9 mouse cellular contexts compared by ENCODE assay signal in the genomic region with DNA sequence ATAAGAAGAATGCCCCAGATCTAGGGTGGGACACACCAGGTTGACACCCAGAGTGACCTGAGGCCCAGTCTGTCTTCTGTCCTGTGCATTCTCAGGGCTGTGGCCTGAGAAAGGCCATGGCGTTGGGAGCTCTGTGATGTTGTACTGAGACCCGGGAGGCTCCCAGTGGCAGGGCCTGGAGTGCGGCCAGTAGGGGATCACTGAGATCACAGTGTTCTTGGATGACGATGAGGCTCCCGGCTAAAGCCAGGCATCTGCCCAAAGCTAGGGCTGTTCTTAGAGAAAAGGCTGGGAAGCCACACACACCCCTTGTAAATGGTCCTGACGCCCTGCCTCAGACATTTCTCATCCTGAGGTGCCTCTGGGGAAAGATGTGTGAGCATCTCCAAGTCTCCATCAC. TPM values are rescaled to one million over a fixed set of nuclear protein-coding genes. Genes with fewer than 3 reads are reported as not detected.
DNase-seq lines count a peak whose midpoint lies in the region; ATAC-seq and TF ChIP-seq lines count a peak whose summit lies in the region.
"Had no signal": no experiment of that assay in that cellular context is flagged by ENCODE, and none has a peak within 500 bp of the region (broad histone marks: within the 10 kb centered on the region; RNA-seq: fewer than 3 reads in every experiment).

No protein-coding gene starts in this region.

- peak; percentile 29; the same call in 1 of the 2 replicates for ATAC-seq in hindbrain, postnatal 0 days
- no peak for ATAC-seq in hindbrain, embryonic 14.5 days (ENCODE audit: low FRiP score)
- no peak for ATAC-seq in forebrain, embryonic 13.5 days
- no peak for ATAC-seq in erythroblast, adult 5-6 weeks (replicated peaks; ENCODE audit: low FRiP score, poor library complexity, severe bottlenecking)

- no peaks in the 10 kb centered on the region for H3K27me3 ChIP-seq in hindbrain, postnatal 0 days (ENCODE audit: insufficient read depth, low read length)
- no peaks in the 10 kb centered on the region for H3K27me3 ChIP-seq in hindbrain, embryonic 14.5 days (ENCODE audit: control insufficient read depth, insufficient read depth, low read length)
- H3K27me3 ChIP-seq in forebrain, embryonic 13.5 days = no peaks in the 10 kb centered on the region
- H3K27me3 ChIP-seq: liver, embryonic 15.5 days had no signal

- H3K27ac ChIP-seq in hindbrain, postnatal 0 days = no peak overlapping the region
- H3K27ac ChIP-seq in hindbrain, embryonic 14.5 days = no peak overlapping the region
- H3K27ac ChIP-seq in forebrain, embryonic 13.5 days = no peak overlapping the region
- H3K27ac ChIP-seq: liver, embryonic 15.5 days had no signal

- H3K4me1 ChIP-seq in hindbrain, postnatal 0 days (ENCODE audit: insufficient read depth, low read length) = no peaks in the 10 kb centered on the region; the same call in 1 of the 2 replicates
- H3K4me1 ChIP-seq in hindbrain, embryonic 14.5 days (replicated peaks; ENCODE audit: control insufficient read depth, insufficient read depth, low read length) = no peaks in the 10 kb centered on the region; the same call in 1 of the 2 replicates
- H3K4me1 ChIP-seq in forebrain, embryonic 13.5 days = peaks cover 8% of the 10 kb centered on the region; the same call in 1 of the 2 replicates

- WGBS in hindbrain, postnatal 0 days = 48% methylated on average over 6 of the region's 6 CpGs
- WGBS in hindbrain, embryonic 14.5 days = 77% methylated on average over 6 of the region's 6 CpGs
- WGBS in forebrain, embryonic 13.5 days = 78% methylated on average over 6 of the region's 6 CpGs

- intact Hi-C loops in left cerebral cortex, postnatal 36 days (cut with DNase I) = no loop called here

- no peak overlapping the region for H3K4me2 ChIP-seq in hindbrain, postnatal 0 days (ENCODE audit: low read depth, low read length)
- no peak overlapping the region for H3K4me2 ChIP-seq in hindbrain, embryonic 14.5 days (replicated peaks)
- no peak overlapping the region for H3K4me2 ChIP-seq in forebrain, embryonic 13.5 days
- H3K4me2 ChIP-seq: liver, embryonic 15.5 days had no signal

- no peak overlapping the region for H3K9ac ChIP-seq in hindbrain, postnatal 0 days (replicated peaks; ENCODE audit: low read length)
- H3K9ac ChIP-seq in hindbrain, embryonic 14.5 days = no peak overlapping the region
- no peak overlapping the region for H3K9ac ChIP-seq in forebrain, embryonic 13.5 days
- H3K9ac ChIP-seq: liver, embryonic 15.5 days had no signal

- no peaks in the 10 kb centered on the region for H3K9me3 ChIP-seq in hindbrain, postnatal 0 days (ENCODE audit: low read length)
- no peaks in the 10 kb centered on the region for H3K9me3 ChIP-seq in hindbrain, embryonic 14.5 days (ENCODE audit: control insufficient read depth, low read length)
- H3K9me3 ChIP-seq in forebrain, embryonic 13.5 days (replicated peaks) = no peaks in the 10 kb centered on the region
- H3K9me3 ChIP-seq: liver, embryonic 15.5 days had no signal

- H3K4me3 ChIP-seq in hindbrain, postnatal 0 days (ENCODE audit: low read length) = no peak overlapping the region
- no peak overlapping the region for H3K4me3 ChIP-seq in hindbrain, embryonic 14.5 days (replicated peaks; ENCODE audit: low read length)
- no peak overlapping the region for H3K4me3 ChIP-seq in forebrain, embryonic 13.5 days
- H3K4me3 ChIP-seq: liver, embryonic 15.5 days had no signal

- no peaks in the 10 kb centered on the region for H3K36me3 ChIP-seq in hindbrain, postnatal 0 days (ENCODE audit: insufficient read depth, low read length)
- no peaks in the 10 kb centered on the region for H3K36me3 ChIP-seq in hindbrain, embryonic 14.5 days (replicated peaks; ENCODE audit: control insufficient read depth, insufficient read depth)
- no peaks in the 10 kb centered on the region for H3K36me3 ChIP-seq in forebrain, embryonic 13.5 days (ENCODE audit: poor library complexity, severe bottlenecking)
- H3K36me3 ChIP-seq: liver, embryonic 15.5 days had no signal

- no peak for TF ChIP-seq CTCF in hindbrain, postnatal 0 days (IDR thresholded peaks at IDR 0.05; ENCODE audit: low read depth)

- DNase-seq in hindbrain, postnatal 0 days (ENCODE audit: low spot score) = peak; percentile 25
- no peak for DNase-seq in hindbrain, embryonic 14.5 days (ENCODE audit: low spot score)
- peak; percentile 18 to 54 for DNase-seq in adrenal gland, adult 18-20 months (ENCODE audit: low spot score in 2 of 2)
- peak; percentile 63 to 83 for DNase-seq in gastrocnemius, adult 8-10 months (ENCODE audit: low spot score in 2 of 2)
- peak; percentile 23 to 28 for DNase-seq in left cerebral cortex, postnatal 36 days (ENCODE audit: low spot score in 2 of 2)
- DNase-seq in B cell, adult 2 months = no peak

RNA-seq across cellular contexts. Expression of a gene that starts 48.7 kb away (rescaled TPM):
- 5.2 and 49.7 TPM in 2 replicates for total RNA-seq in hindbrain, postnatal 0 days (2014; rRNA removed)
- 36.3 and 38.1 TPM in 2 replicates for polyA plus RNA-seq in hindbrain, postnatal 0 days (2015; fragmentation: Nextera tagmentation; extraction: Ambion mirVana)
- polyA plus RNA-seq in hindbrain, embryonic 14.5 days (2014; fragmentation: Nextera tagmentation; extraction: Ambion mirVana) = 35.2 and 37.3 TPM in 2 replicates
- 10 to 100 TPM; 64.6 to 76.2 TPM for total RNA-seq in adrenal gland, adult 18-20 months (2021)
- 10 to 100 TPM; 30.2 to 37.7 (median 31.2) TPM for total RNA-seq in gastrocnemius, adult 8-10 months (2022)
- 10 to 100 TPM; 74.7 to 75.4 TPM for total RNA-seq in left cerebral cortex, postnatal 36 days (2021)
- 32.4 and 38.4 TPM in 2 replicates for polyA plus RNA-seq in forebrain, embryonic 13.5 days (2015; fragmentation: Nextera tagmentation; extraction: Ambion mirVana)
- 15.0 and 25.3 TPM in 2 replicates for total RNA-seq in erythroblast, adult 5-6 weeks (2015; ENCODE audit: low replicate concordance)
- 11.1 and 23.3 TPM in 2 replicates for total RNA-seq in erythroblast, adult 5-6 weeks (2017; ENCODE audit: low replicate concordance)

Comparison
In these comparisons a context has a peak if more than half of its experiments do, and no peak if none do; other contexts are left out.
1. DNase-seq: peak in hindbrain, postnatal 0 days (single experiment), adrenal gland, adult 18-20 months (2 of 2), gastrocnemius, adult 8-10 months (2 of 2) and left cerebral cortex, postnatal 36 days (2 of 2); none in hindbrain, embryonic 14.5 days (single experiment) and B cell, adult 2 months (0 of 2).